Mouse (Mus musculus): ENCODE results near the gene Ak1.

Ak1 gene

GRCm38 (mm10) chr2:32655394-32655744 lies 33.8 kb downstream of the Ak1 start:
- peak; percentile 62 for DNase-seq (ENCODE audit: low spot score)

GRCm38 (mm10) chr2:32655826-32656225 lies 34.3 kb downstream of the Ak1 start:
- no peak for DNase-seq (ENCODE audit: low spot score)

GRCm38 (mm10) chr2:32658873-32659272 lies 37.3 kb downstream of the Ak1 start:
- DNase-seq (ENCODE audit: low spot score), result no peak

GRCm38 (mm10) chr2:32661509-32662107 lies 40.0 kb downstream of the Ak1 start:
- peak; percentile 28 for DNase-seq (ENCODE audit: low spot score)

- DNase-seq (ENCODE audit: low spot score), result no peak
These were observed 40.7 kb downstream of the Ak1 start for GRCm38 (mm10) chr2:32662291-32662690.

GRCm38 (mm10) chr2:32665345-32665744 lies 43.8 kb downstream of the Ak1 start:
- DNase-seq (ENCODE audit: low spot score), result no peak

GRCm38 (mm10) chr2:32665853-32666252 lies 44.3 kb downstream of the Ak1 start:
- peak; percentile 16 for DNase-seq (ENCODE audit: low spot score)

GRCm38 (mm10) chr2:32667775-32668174 lies 46.2 kb downstream of the Ak1 start:
- DNase-seq (ENCODE audit: low spot score), result no peak

- no peak for DNase-seq (ENCODE audit: low spot score)
These were observed 46.6 kb downstream of the Ak1 start for GRCm38 (mm10) chr2:32668176-32668575.

- DNase-seq (ENCODE audit: low spot score), result no peak
These were observed 48.3 kb downstream of the Ak1 start for GRCm38 (mm10) chr2:32669876-32670275.

- DNase-seq (ENCODE audit: low spot score), result no peak
These were observed 49.6 kb downstream of the Ak1 start for GRCm38 (mm10) chr2:32671147-32671546.

GRCm38 (mm10) chr2:32671907-32672595 lies 50.5 kb downstream of the Ak1 start:
- no peak for DNase-seq (ENCODE audit: low spot score)

GRCm38 (mm10) chr2:32673176-32673917 lies 51.8 kb downstream of the Ak1 start:
- DNase-seq (ENCODE audit: low spot score), result no peak

GRCm38 (mm10) chr2:32676821-32677220 lies 55.3 kb downstream of the Ak1 start:
- DNase-seq (ENCODE audit: low spot score), result no peak

- DNase-seq (ENCODE audit: low spot score), result no peak
These were observed 56.1 kb downstream of the Ak1 start for GRCm38 (mm10) chr2:32677683-32678082.

GRCm38 (mm10) chr2:32680051-32680451 lies 58.5 kb downstream of the Ak1 start:
- DNase-seq (ENCODE audit: low spot score), result peak; percentile 78

- no peak for DNase-seq (ENCODE audit: low spot score)
These were observed 59.5 kb downstream of the Ak1 start for GRCm38 (mm10) chr2:32680961-32681650.

- DNase-seq (ENCODE audit: low spot score), result no peak
These were observed 60.2 kb downstream of the Ak1 start for GRCm38 (mm10) chr2:32681754-32682153.

- no peak for DNase-seq (ENCODE audit: low spot score)
These were observed 61.3 kb downstream of the Ak1 start for GRCm38 (mm10) chr2:32682721-32683417.

- DNase-seq (ENCODE audit: low spot score), result no peak
These were observed 62.1 kb downstream of the Ak1 start for GRCm38 (mm10) chr2:32683701-32684100.
